Mouse (Mus musculus): ENCODE measurements around the gene Mlip.
"Not testable (repeated sequence)": the region's sequence is repeated elsewhere in the genome, so short reads cannot be mapped to it uniquely, and the experiment has no call there.

The Mlip gene

GRCm38 (mm10) chr9:77352432-77353175 lies at the start of gene Mlip:
Gene Mlip, minus strand, starts transcription at chr9:77352969.
- DNase-seq, result no peak

- no peak for DNase-seq
These were observed 47.0 kb upstream of the Mlip start for GRCm38 (mm10) chr9:77399801-77400200.

DNA sequence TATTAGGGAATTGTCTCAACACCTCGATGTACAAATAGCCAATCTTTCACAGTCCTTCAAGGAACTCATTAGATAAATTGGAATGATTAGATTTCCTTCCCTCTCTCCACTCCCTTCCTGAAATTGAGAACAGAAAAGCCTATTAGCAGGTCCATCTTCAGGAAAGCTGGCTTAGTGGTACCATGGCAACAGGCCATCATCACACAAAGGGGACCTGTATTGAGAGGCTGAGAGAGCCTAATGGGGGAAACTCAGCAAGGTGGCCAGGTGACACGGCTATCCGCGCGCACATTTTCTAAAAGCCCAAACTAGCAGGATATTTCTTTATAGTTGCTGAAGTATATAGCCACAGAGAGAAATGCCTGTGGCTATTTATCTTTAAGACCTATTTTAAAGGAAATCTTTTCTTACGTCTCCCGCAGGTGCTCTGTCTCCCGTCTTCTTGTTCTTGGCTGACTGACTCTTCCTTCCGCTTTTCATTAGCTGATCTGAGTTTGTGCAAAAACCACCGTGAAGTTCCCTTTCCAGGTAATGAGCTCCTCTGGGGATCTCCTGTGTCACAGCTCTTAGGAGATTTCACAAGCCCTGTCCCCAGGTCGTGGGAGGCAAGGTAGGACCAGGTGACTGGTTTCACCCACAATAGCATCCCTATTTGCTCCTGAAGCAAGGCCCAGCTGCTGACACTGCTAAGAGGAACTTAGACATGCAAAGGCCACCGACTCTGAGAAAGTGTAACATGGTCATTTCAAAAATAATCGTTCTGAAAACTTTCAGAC lies 46.3 kb upstream of the Mlip start:
- DNase-seq, result no peak

- DNase-seq, result no peak
These were observed 44.3 kb upstream of the Mlip start for GRCm38 (mm10) chr9:77397027-77397426.

GRCm38 (mm10) chr9:77391248-77391647 lies 38.5 kb upstream of the Mlip start:
- DNase-seq, result no peak

GRCm38 (mm10) chr9:77388956-77389355 lies 36.2 kb upstream of the Mlip start:
- no peak for DNase-seq

- no peak for DNase-seq
These were observed 34.0 kb upstream of the Mlip start for GRCm38 (mm10) chr9:77386751-77387150.

GRCm38 (mm10) chr9:77385611-77386010 lies 32.8 kb upstream of the Mlip start:
- DNase-seq, result no peak

DNA sequence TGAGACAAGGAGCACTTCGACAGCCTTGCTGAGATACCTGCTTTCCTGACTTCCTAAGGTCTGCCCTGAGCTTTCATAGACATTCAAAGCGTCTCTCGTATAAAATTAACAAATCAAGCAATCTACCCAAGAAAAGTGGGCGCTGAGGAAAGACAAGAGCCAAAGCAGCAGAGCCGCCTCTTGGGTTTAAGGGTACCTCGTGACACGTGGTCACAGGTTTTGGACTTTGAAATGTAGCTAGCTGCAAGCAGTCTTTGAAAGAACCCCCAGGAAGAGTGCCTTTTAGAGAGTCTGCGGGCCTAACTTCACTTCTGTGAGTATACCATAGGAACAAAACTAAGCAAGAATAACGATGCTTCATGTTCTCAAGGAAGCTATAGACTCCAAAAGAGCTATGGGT lies 31.9 kb upstream of the Mlip start:
- DNase-seq, result no peak

- DNase-seq, result no peak
These were observed 31.2 kb upstream of the Mlip start for GRCm38 (mm10) chr9:77383951-77384350.

- no peak for DNase-seq
These were observed 29.7 kb upstream of the Mlip start for GRCm38 (mm10) chr9:77382514-77382913.

DNA sequence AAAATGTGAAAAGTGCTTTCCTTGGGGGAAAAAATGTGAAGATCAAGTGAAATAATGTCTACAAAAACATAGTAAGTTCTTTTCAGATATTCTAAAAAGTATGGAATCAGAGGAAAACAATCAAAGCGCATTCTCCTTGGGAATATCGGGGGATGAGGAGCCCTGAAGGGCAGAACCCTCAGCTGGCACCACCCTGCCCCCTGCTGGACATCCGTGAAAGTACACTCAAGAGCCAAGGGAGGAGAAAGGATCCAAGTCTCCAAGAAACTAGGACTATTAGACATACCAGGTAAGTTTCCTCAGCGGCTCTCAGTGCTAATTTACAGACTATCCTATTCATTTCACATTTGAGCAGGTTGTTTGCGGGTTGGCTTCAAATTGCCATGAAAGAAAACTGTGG lies 28.8 kb upstream of the Mlip start:
- DNase-seq, result peak; percentile 19

GRCm38 (mm10) chr9:77379625-77380024 lies 26.9 kb upstream of the Mlip start:
- peak; percentile 4 for DNase-seq

DNA sequence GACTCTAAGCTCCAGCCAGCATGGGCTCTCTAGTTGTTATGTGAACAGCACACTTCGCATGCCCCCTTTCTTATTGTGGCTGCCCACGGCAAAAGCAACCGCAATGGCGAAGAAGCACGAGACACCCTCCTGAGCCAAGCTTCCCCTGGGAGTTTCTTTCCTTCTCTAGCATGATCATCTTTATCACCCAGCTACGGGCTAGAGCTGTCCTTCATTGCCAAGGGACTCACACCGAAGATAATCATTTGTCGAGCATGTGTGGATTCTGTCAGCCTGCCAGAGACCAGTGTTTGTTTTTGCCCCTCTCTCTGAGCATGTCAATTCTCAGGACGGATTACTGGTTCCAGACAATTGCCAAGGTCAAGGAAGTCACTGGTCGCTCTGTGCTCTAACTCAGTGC lies 24.9 kb upstream of the Mlip start:
- DNase-seq, result no peak

GRCm38 (mm10) chr9:77377082-77377481 lies 24.3 kb upstream of the Mlip start:
- DNase-seq, result peak; percentile 3

DNA sequence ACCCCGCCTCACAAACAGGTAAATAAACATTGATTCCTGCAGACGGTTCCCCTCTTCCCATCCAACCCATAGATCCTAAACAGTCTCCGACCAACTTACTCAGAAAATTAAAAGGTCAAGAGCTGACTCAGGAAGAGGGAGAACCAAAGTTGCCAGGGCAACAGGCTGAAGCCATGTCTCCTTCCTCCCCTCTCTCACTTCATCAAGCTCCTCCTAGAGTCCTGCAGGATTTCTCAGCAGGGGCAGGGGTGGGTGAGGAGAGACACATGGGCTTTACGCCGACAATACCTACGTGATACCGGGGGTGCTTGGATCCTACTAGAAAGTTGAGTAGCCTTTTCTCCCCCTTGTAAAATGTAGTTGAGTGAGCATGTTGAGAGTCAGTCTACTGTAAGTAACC lies 23.8 kb upstream of the Mlip start:
- DNase-seq, result no peak

DNA sequence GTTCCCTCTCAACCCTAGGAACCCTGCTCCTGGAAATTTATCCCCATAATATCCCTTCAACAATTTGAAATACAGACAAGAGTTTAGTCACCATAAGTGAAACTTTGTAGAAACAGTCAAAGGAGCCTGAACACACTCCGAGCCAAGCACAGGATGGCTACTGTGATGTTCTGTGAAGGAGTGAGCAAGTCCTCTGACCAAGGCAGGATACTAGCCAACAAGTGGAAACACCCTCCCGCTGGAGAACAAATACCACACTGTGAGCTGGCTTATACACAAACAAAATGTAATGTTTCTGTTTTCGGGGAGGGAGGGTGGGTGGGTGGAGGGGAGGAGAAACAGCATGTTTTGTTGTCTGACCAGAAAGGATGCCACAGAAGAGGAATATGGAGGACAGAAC lies 17.9 kb upstream of the Mlip start:
- DNase-seq, result no peak

DNA sequence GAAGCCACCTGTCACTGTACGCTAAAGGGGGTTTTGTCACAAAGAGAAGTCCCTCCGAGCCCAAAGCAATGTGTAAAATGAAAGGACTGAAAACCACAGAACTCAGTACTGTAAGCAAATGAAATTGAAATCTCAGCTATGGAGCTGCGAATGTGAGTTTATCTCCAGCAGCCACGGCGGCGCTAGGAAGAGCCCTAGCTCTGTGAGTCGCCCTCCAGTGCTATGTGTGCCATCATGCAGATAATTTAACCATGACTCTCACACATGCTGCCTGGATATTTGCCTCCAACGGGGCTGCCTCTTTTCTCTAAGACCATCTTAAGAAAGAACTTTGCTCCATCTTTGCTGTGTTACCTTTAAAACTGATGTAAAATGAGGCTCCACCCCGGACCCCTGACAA lies 16.5 kb upstream of the Mlip start:
- DNase-seq, result no peak

- DNase-seq, result not testable (repeated sequence)
These were observed 11.9 kb upstream of the Mlip start for GRCm38 (mm10) chr9:77364681-77365080.

- DNase-seq, result no peak
These were observed 10.1 kb upstream of the Mlip start for GRCm38 (mm10) chr9:77362906-77363305.

- DNase-seq, result no peak
These were observed 7.9 kb upstream of the Mlip start for GRCm38 (mm10) chr9:77360654-77361053.

GRCm38 (mm10) chr9:77359278-77359973 lies 6.7 kb upstream of the Mlip start:
- DNase-seq, result no peak

GRCm38 (mm10) chr9:77353942-77354341 lies 1.2 kb upstream of the Mlip start:
- DNase-seq, result no peak

DNA sequence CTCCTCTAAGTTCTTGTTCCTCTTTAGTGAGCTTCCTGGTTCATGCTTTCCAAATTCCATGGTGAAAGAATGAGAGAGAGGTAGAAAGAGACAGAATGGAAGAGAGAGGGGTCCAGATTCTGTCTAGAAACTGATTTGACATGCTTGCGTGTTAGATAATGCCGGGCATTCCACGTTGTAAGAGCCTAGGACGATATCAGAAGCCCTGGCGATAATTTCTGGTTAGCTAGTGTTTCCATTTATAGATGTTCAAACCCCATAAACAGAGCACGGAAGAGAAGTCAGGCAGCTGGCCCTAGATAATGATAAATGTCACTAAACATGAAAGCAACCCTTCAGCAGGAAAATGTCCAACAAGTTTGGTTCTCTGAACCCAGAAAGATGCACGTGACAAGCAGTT lies 5.1 kb downstream of the Mlip start:
- no peak for DNase-seq

All from cerebellum, adult 11 months (tissue).